Comparison of ENCODE assay signal across 24 mouse cellular contexts in the genomic region with DNA sequence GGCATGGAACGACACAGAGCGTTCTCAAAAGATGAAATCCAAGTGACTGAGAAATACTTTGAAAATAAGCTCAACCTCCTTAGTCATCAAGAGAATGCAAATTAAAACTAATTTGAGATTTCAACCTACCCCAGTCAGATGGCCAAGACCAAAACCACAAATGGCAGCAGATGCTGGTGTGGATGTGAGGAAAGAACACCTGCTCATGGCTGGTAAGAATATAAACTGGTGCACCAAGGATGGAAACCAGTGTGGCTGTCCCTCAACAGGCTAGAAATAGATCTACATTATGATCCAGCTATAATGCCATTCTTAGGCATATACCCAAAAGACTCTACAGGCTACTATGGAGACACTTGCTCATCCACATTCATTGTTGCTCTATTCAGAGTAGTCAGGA.
"Had no signal": no experiment of that assay in that cellular context is flagged by ENCODE, and none has a peak within 500 bp of the region (broad histone marks: within the 10 kb centered on the region; RNA-seq: fewer than 3 reads in every experiment).

No protein-coding gene starts in this region.

- H3K4me2 ChIP-seq: heart, embryonic 12.5 days; hindbrain, embryonic 12.5 days; hindbrain, embryonic 14.5 days; intestine, embryonic 15.5 days; limb, embryonic 12.5 days; liver, embryonic 11.5 days; liver, embryonic 13.5 days had no signal

- H3K36me3 ChIP-seq: heart, embryonic 10.5 days; heart, embryonic 12.5 days; hindbrain, embryonic 10.5 days; hindbrain, embryonic 12.5 days; intestine, embryonic 15.5 days; limb, embryonic 12.5 days; liver, embryonic 13.5 days had no signal

- H3K4me3 ChIP-seq: heart, embryonic 10.5 days; heart, embryonic 12.5 days; hindbrain, embryonic 10.5 days; hindbrain, embryonic 12.5 days; intestine, embryonic 15.5 days; limb, embryonic 12.5 days; liver, embryonic 13.5 days had no signal

- H3K27me3 ChIP-seq: heart, embryonic 12.5 days; hindbrain, embryonic 12.5 days; intestine, embryonic 15.5 days; limb, embryonic 12.5 days; liver, embryonic 13.5 days had no signal

- DNase-seq: gastrocnemius, postnatal 14 days; heart, adult 18-20 months; heart, postnatal 10 days; heart, postnatal 4 days; kidney, adult 18-20 months; kidney, adult 8-10 months; kidney, postnatal 10 days; kidney, postnatal 25 days; layer of hippocampus, adult 9-11 months; layer of hippocampus, postnatal 36 days; left cerebral cortex, postnatal 4 days; liver; liver, embryonic 13.5 days had no signal

- ATAC-seq: hindbrain, embryonic 16.5 days; inflammation-experienced regulatory T-cells, adult 6 months; intestine, embryonic 15.5 days; intestine, postnatal 0 days had no signal
